Mouse (Mus musculus): ENCODE measurements around the gene Bcl11a.

DNA sequence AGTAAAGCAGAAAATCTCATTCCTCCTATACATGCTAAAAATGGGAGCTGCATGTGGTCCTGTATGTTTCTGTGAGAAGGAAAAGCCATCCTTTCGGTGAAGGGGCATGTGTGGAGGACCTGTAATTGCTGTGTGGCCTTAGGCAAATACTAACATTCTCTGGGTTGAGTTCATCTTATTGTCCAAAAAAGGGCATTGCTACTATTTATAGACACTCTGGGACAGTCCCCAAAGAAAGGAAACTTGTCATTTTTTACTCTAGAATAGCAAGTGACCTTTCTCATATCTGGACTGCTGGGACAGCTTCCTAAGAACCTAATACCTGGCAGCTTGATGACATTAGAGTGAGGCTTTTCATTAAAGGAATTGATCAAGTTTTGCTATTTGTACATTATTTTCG lies 63.1 kb downstream of the Bcl11a start:
- TF ChIP-seq POLR2A (IDR thresholded peaks at IDR 0.05; ENCODE audit: control insufficient read depth, low read depth, low read length): no peak
- no peak for TF ChIP-seq CTCF (IDR thresholded peaks at IDR 0.05; ENCODE audit: control insufficient read depth, insufficient read depth, insufficient replicate concordance, low read depth, low read length)
